ENCODE assay signal across 22 mouse cellular contexts in the genomic region with DNA sequence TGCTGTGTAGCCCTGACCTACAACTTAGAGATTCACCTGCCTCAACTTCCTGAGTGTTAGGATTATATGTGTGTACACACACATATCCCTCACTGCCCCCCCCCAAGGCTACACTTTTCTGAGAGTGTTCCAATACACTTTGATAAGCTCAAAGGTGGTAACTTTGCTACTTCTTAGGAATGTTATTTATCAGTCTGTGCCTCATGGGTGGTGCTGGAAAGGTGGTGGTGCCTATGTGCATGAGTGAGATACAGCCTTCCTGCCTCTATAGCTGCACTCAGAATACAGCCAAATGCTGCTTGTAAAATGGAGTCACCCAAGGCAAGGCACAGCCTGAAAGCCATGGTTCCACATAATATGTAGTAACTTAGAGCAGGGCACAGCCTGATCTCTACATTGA. TPM values are rescaled to one million over a fixed set of nuclear protein-coding genes. Genes with fewer than 3 reads are reported as not detected.
DNase-seq lines count a peak whose midpoint lies in the region; ATAC-seq lines count a peak whose summit lies in the region.
"Had no signal": no experiment of that assay in that cellular context is flagged by ENCODE, and none has a peak within 500 bp of the region (broad histone marks: within the 10 kb centered on the region; RNA-seq: fewer than 3 reads in every experiment).

No protein-coding gene starts in this region.

- H3K4me3 ChIP-seq in heart, embryonic 11.5 days (ENCODE audit: low read depth, low read length), result no peak overlapping the region
- H3K4me3 ChIP-seq in liver, embryonic 12.5 days, result peak overlapping the region; percentile 15
- H3K4me3 ChIP-seq: embryonic facial prominence, embryonic 12.5 days; forebrain, embryonic 10.5 days; hindbrain, embryonic 13.5 days; intestine, embryonic 15.5 days; neural tube, embryonic 13.5 days had no signal

- DNase-seq in heart, adult 11 months, result no peak
- DNase-seq in c-Kit-negative CD71-positive TER-119-positive erythroid progenitor cells, embryonic 14.5 days (ENCODE audit: low read depth, low spot score), result peak; percentile 74
- DNase-seq in left cerebral cortex, adult 11 months (ENCODE audit: low spot score), result no peak
- no peak for DNase-seq in cerebellum, postnatal 36 days
- no peak for DNase-seq in right cerebral cortex, postnatal 10 days (ENCODE audit: low spot score in 2 of 2)
- DNase-seq: adrenal gland, postnatal 14 days; cerebellum, adult 11 months; gastrocnemius, postnatal 10 days; heart, postnatal 14 days; right cerebral cortex, postnatal 4 days; thymus, postnatal 14 days had no signal

- 0 out of 2 replicates have a peak overlapping the region, but pooled peaks have one; percentile 10 for H3K9ac ChIP-seq in heart, embryonic 11.5 days (ENCODE audit: low read depth, low read length)
- H3K9ac ChIP-seq in liver, embryonic 12.5 days, result peak overlapping the region; percentile 99
- H3K9ac ChIP-seq: embryonic facial prominence, embryonic 12.5 days; hindbrain, embryonic 13.5 days; intestine, embryonic 15.5 days; neural tube, embryonic 13.5 days had no signal

- H3K36me3 ChIP-seq in heart, embryonic 11.5 days (ENCODE audit: control insufficient read depth, insufficient read depth, low read length), result no peaks in the 10 kb centered on the region
- H3K36me3 ChIP-seq in liver, embryonic 12.5 days, result no peaks in the 10 kb centered on the region
- H3K36me3 ChIP-seq: embryonic facial prominence, embryonic 12.5 days; forebrain, embryonic 10.5 days; hindbrain, embryonic 13.5 days; intestine, embryonic 15.5 days; neural tube, embryonic 13.5 days had no signal

- H3K4me2 ChIP-seq in heart, embryonic 11.5 days, result no peak overlapping the region
- H3K4me2 ChIP-seq in liver, embryonic 12.5 days, result peak overlapping the region; percentile 90
- H3K4me2 ChIP-seq: embryonic facial prominence, embryonic 12.5 days; hindbrain, embryonic 13.5 days; intestine, embryonic 15.5 days; midbrain, embryonic 11.5 days; neural tube, embryonic 13.5 days had no signal

- no peak for ATAC-seq in heart, embryonic 11.5 days (replicated peaks; ENCODE audit: insufficient number of reproducible peaks, low FRiP score, low TSS enrichment)
- ATAC-seq in liver, embryonic 12.5 days, result peak; percentile 75
- ATAC-seq in megakaryocyte-erythroid progenitor cell, adult 5-6 weeks (replicated peaks; ENCODE audit: low FRiP score, low TSS enrichment, poor library complexity, severe bottlenecking), result peak; percentile 71
- ATAC-seq: intestine, embryonic 15.5 days; lung, postnatal 0 days had no signal

- peak overlapping the region; percentile 41; the same call in 1 of the 2 replicates for H3K27ac ChIP-seq in heart, embryonic 11.5 days (ENCODE audit: low read depth, low read length)
- peak overlapping the region; percentile 98 for H3K27ac ChIP-seq in liver, embryonic 12.5 days
- H3K27ac ChIP-seq: embryonic facial prominence, embryonic 12.5 days; forebrain, embryonic 10.5 days; hindbrain, embryonic 13.5 days; intestine, embryonic 15.5 days; neural tube, embryonic 13.5 days had no signal

- no peaks in the 10 kb centered on the region for H3K9me3 ChIP-seq in heart, embryonic 11.5 days (replicated peaks; ENCODE audit: control insufficient read depth, low read length)
- no peaks in the 10 kb centered on the region for H3K9me3 ChIP-seq in liver, embryonic 12.5 days (replicated peaks)
- H3K9me3 ChIP-seq: embryonic facial prominence, embryonic 12.5 days; forebrain, embryonic 10.5 days; hindbrain, embryonic 13.5 days; intestine, embryonic 15.5 days; neural tube, embryonic 13.5 days had no signal

- no peaks in the 10 kb centered on the region for H3K27me3 ChIP-seq in heart, embryonic 11.5 days (ENCODE audit: control insufficient read depth, insufficient read depth, low read length)
- no peaks in the 10 kb centered on the region for H3K27me3 ChIP-seq in liver, embryonic 12.5 days (replicated peaks)
- H3K27me3 ChIP-seq: CH12.LX; embryonic facial prominence, embryonic 12.5 days; intestine, embryonic 15.5 days; neural tube, embryonic 13.5 days had no signal

- peaks cover 11% of the 10 kb centered on the region for H3K4me1 ChIP-seq in heart, embryonic 11.5 days (ENCODE audit: control insufficient read depth, insufficient read depth, low read length)
- peaks cover 74% of the 10 kb centered on the region for H3K4me1 ChIP-seq in liver, embryonic 12.5 days

RNA-seq across cellular contexts. Expression of a gene that starts 3.0 kb away (rescaled TPM):
- polyA plus RNA-seq in heart, embryonic 11.5 days (2014; fragmentation: Nextera tagmentation; extraction: Ambion mirVana), result 53.0 and 66.8 TPM in 2 replicates
- polyA plus RNA-seq in liver, embryonic 12.5 days (2016; fragmentation: Nextera tagmentation; extraction: Ambion mirVana), result 91.6 and 92.0 TPM in 2 replicates
- total RNA-seq in megakaryocyte-erythroid progenitor cell, adult 5-6 weeks (2014; fragmentation: Nextera tagmentation), result 32.0 and 42.0 TPM in 2 replicates
- total RNA-seq in megakaryocyte-erythroid progenitor cell, adult 5-6 weeks (2017), result 27.0 and 35.5 TPM in 2 replicates

RNA-seq across cellular contexts. Expression of a gene that starts 19.3 kb away (rescaled TPM):
- polyA plus RNA-seq in heart, embryonic 11.5 days (2014; fragmentation: Nextera tagmentation; extraction: Ambion mirVana), result 35.0 and 46.7 TPM in 2 replicates
- 32.0 and 32.7 TPM in 2 replicates for polyA plus RNA-seq in liver, embryonic 12.5 days (2016; fragmentation: Nextera tagmentation; extraction: Ambion mirVana)
- total RNA-seq in megakaryocyte-erythroid progenitor cell, adult 5-6 weeks (2014; fragmentation: Nextera tagmentation), result 10.5 and 22.5 TPM in 2 replicates
- total RNA-seq in megakaryocyte-erythroid progenitor cell, adult 5-6 weeks (2017), result 31.8 and 44.9 TPM in 2 replicates
